Mouse (Mus musculus) urinary bladder, postnatal 10 days (tissue): ENCODE results near the gene Wdr25.

Source experiments
- DNase-seq: peaks from one replicate; pipeline ENCODE4 v3.0.0; 2022; ENCODE audit warnings: low spot score

Gene Wdr25

GRCm38 (mm10) chr12:108937506-108937905 is 44.1 kb downstream of the Wdr25 start:
- no peak for DNase-seq

- DNase-seq = no peak
These were observed 45.4 kb downstream of the Wdr25 start for GRCm38 (mm10) chr12:108938844-108939243.

- DNase-seq = no peak
These were observed 45.9 kb downstream of the Wdr25 start for GRCm38 (mm10) chr12:108939317-108939716.

- DNase-seq = no peak
These were observed 46.8 kb downstream of the Wdr25 start for GRCm38 (mm10) chr12:108940255-108940654.

GRCm38 (mm10) chr12:108941282-108941681 is 47.9 kb downstream of the Wdr25 start:
- no peak for DNase-seq

- no peak for DNase-seq
These were observed 48.9 kb downstream of the Wdr25 start for GRCm38 (mm10) chr12:108942203-108942923.

GRCm38 (mm10) chr12:108953011-108953550 is 59.6 kb downstream of the Wdr25 start:
- DNase-seq = no peak

GRCm38 (mm10) chr12:108953838-108954237 is 60.4 kb downstream of the Wdr25 start:
- no peak for DNase-seq

GRCm38 (mm10) chr12:108954456-108954855 is 61.0 kb downstream of the Wdr25 start:
- DNase-seq = no peak

- DNase-seq = no peak
These were observed 65.1 kb downstream of the Wdr25 start for GRCm38 (mm10) chr12:108958483-108958882.

- DNase-seq = no peak
These were observed 65.7 kb downstream of the Wdr25 start for GRCm38 (mm10) chr12:108958991-108959638.

- DNase-seq = no peak
These were observed 66.3 kb downstream of the Wdr25 start for GRCm38 (mm10) chr12:108959639-108960219.

GRCm38 (mm10) chr12:108960225-108960624 is 66.8 kb downstream of the Wdr25 start:
- DNase-seq = no peak

- no peak for DNase-seq
These were observed 74.2 kb downstream of the Wdr25 start for GRCm38 (mm10) chr12:108967631-108968030.

GRCm38 (mm10) chr12:108968031-108968430 is 74.6 kb downstream of the Wdr25 start:
- no peak for DNase-seq

- DNase-seq = no peak
These were observed 78.0 kb downstream of the Wdr25 start for GRCm38 (mm10) chr12:108971446-108971845.

- DNase-seq = no peak
These were observed 78.8 kb downstream of the Wdr25 start for GRCm38 (mm10) chr12:108972234-108972633.

- no peak for DNase-seq
These were observed 86.5 kb downstream of the Wdr25 start for GRCm38 (mm10) chr12:108979977-108980376.

- no peak for DNase-seq
These were observed 88.7 kb downstream of the Wdr25 start for GRCm38 (mm10) chr12:108981941-108982683.

GRCm38 (mm10) chr12:108982684-108982960 is 89.2 kb downstream of the Wdr25 start:
- DNase-seq = no peak

GRCm38 (mm10) chr12:108983496-108983895 is 90.1 kb downstream of the Wdr25 start:
- DNase-seq = no peak

GRCm38 (mm10) chr12:108984471-108984870 is 91.0 kb downstream of the Wdr25 start:
- no peak for DNase-seq

- DNase-seq = no peak
These were observed 91.6 kb downstream of the Wdr25 start for GRCm38 (mm10) chr12:108985025-108985424.
